Mouse (Mus musculus) heart, adult 18-20 months (tissue): Measurements from ENCODE around the gene Khdc1c. TPM values are rescaled to one million over a fixed set of nuclear protein-coding genes. Genes with fewer than 3 reads are reported as not detected.

ENCODE experiments used
- total RNA-seq, 2 experiments: library from RNA; stranded (reverse); gene quantifications; 2 replicates each; pipeline ENCODE4 v1.2.3; 2021

The Khdc1c gene
- total RNA-seq, 2 experiments from 2014 or later = not detected

Other genes with a start within 250 kb of the Khdc1c start
- gene Tmem14a, start 149.8 kb upstream of the Khdc1c start, total RNA-seq = 1 to 10 TPM; 2.5 to 3.4 TPM
- 10 to 100 TPM; 11.0 to 16.5 TPM for gene Gsta3, start 127.7 kb upstream of the Khdc1c start, total RNA-seq
- gene Khdc1a, start 18.7 kb upstream of the Khdc1c start, total RNA-seq = not detected
- not detected for gene Khdc1b, start 15.2 kb downstream of the Khdc1c start, total RNA-seq